Mouse (Mus musculus) intestine, postnatal 0 days (tissue): Measurements from ENCODE around the gene F11r. TPM values are rescaled to one million over a fixed set of nuclear protein-coding genes. Genes with fewer than 3 reads are reported as not detected.

Experiments used
- ATAC-seq: fragments of 200-750 bp; cut with Nextera tagmentation; 2 replicates; pipeline ENCODE4 v1.8.0; 2017; ENCODE audit warnings: mild to moderate bottlenecking, moderate TSS enrichment, moderate library complexity
- H3K27ac ChIP-seq: fragments of 300-500 bp; sonication (generic); 2 replicates; pipeline ENCODE4 v1.5.1; 2014; ENCODE audit warnings: mild to moderate bottlenecking, low read depth, low read length, moderate library complexity
- H3K27me3 ChIP-seq: fragments of 300-500 bp; sonication (generic); replicated peaks from 2 replicates; pipeline ENCODE4 v1.6.1; 2014; ENCODE audit warnings: low read length, mixed read lengths; ENCODE audit not compliant: control insufficient read depth, insufficient read depth
- H3K36me3 ChIP-seq: fragments of 300-500 bp; sonication (generic); 2 replicates; pipeline ENCODE4 v1.6.1; 2014; ENCODE audit warnings: mild to moderate bottlenecking, moderate library complexity; ENCODE audit not compliant: control insufficient read depth, insufficient read depth
- H3K4me1 ChIP-seq: fragments of 300-500 bp; sonication (generic); replicated peaks from 2 replicates; pipeline ENCODE4 v1.6.1; 2014; ENCODE audit warnings: antibody characterized with exemption, low read length, mixed read lengths; ENCODE audit not compliant: control insufficient read depth, insufficient read depth
- H3K4me2 ChIP-seq: fragments of 300-500 bp; sonication (generic); replicated peaks from 2 replicates; pipeline ENCODE4 v1.6.1; 2014; ENCODE audit warnings: low read depth, mild to moderate bottlenecking, moderate library complexity
- H3K4me3 ChIP-seq: fragments of 300-500 bp; sonication (generic); 2 replicates; pipeline ENCODE4 v1.5.1; 2014; ENCODE audit warnings: low read depth, low read length
- H3K9ac ChIP-seq: fragments of 300-500 bp; sonication (generic); 2 replicates; pipeline ENCODE4 v1.6.1; 2014; ENCODE audit warnings: mild to moderate bottlenecking, low read depth, low read length
- H3K9me3 ChIP-seq: fragments of 300-500 bp; sonication (generic); 2 replicates; pipeline ENCODE4 v1.6.1; 2016; ENCODE audit warnings: mixed run types; ENCODE audit not compliant: control insufficient read depth
- CTCF ChIP-seq: sonication (generic); IDR thresholded peaks from 2 replicates; pipeline ENCODE4 v1.5.1; 2016; ENCODE audit warnings: low read depth, mild to moderate bottlenecking, control low read depth, antibody characterized with exemption, moderate library complexity
- WGBS: fragments of 180-500 bp; shearing (Covaris S2); extraction: QIAGEN DNeasy Blood & Tissue Kit; methylation state at CpG from one replicate; pipeline ENCODE4 v1.1.7; 2014; 5-methylcytosine and 5-hydroxymethylcytosine counted together
- polyA plus RNA-seq: library from polyadenylated mRNA; unstranded; fragments of >200 nt; fragmentation: Nextera tagmentation; extraction: Ambion mirVana; gene quantifications from 2 replicates; pipeline ENCODE4 v1.2.1, GENCODE M21; 2015

Gene F11r
- polyA plus RNA-seq, 1 experiment from 2014 or later, result 72.5 TPM

DNA sequence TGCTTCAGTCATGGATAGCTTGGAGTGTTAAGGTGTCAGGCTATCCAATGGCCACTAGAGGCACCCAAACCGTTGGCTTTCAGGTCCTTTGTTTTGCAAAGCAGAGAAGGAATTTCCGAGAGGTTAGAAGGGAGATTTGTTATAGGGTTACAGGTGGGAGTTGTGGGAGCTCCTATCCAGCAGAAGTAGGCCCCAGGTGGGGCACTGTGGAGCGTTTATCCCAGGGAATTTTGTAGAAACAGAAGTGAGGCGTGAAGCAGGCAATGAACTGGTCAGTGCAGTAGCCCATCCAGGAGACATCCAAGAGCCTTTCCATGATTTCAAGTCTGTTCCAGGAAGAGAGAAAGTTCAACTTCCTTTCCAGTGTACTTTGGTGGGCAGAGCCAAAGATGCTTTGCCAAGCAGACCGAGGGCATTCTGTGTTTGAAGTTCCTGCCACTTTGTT is 64.3 kb downstream of the F11r start:
- H3K9me3 ChIP-seq, result no peaks in the 10 kb centered on the region
- ATAC-seq, result no peak
- H3K4me1 ChIP-seq, result no peaks in the 10 kb centered on the region; the same call in 1 of the 2 replicates
- H3K4me2 ChIP-seq, result peak overlapping the region; percentile 55
- H3K27me3 ChIP-seq, result no peaks in the 10 kb centered on the region
- H3K4me3 ChIP-seq, result peak overlapping the region; percentile 17; the same call in 1 of the 2 replicates
- 0 out of 2 replicates have a peak overlapping the region, but pooled peaks have one; percentile 50 for H3K27ac ChIP-seq
- no peaks in the 10 kb centered on the region for H3K36me3 ChIP-seq
- 7% methylated on average over 5 of the region's 5 CpGs for WGBS
- H3K9ac ChIP-seq, result 0 out of 2 replicates have a peak overlapping the region, but pooled peaks have one; percentile 11
- peak; percentile 79 for TF ChIP-seq CTCF

DNA sequence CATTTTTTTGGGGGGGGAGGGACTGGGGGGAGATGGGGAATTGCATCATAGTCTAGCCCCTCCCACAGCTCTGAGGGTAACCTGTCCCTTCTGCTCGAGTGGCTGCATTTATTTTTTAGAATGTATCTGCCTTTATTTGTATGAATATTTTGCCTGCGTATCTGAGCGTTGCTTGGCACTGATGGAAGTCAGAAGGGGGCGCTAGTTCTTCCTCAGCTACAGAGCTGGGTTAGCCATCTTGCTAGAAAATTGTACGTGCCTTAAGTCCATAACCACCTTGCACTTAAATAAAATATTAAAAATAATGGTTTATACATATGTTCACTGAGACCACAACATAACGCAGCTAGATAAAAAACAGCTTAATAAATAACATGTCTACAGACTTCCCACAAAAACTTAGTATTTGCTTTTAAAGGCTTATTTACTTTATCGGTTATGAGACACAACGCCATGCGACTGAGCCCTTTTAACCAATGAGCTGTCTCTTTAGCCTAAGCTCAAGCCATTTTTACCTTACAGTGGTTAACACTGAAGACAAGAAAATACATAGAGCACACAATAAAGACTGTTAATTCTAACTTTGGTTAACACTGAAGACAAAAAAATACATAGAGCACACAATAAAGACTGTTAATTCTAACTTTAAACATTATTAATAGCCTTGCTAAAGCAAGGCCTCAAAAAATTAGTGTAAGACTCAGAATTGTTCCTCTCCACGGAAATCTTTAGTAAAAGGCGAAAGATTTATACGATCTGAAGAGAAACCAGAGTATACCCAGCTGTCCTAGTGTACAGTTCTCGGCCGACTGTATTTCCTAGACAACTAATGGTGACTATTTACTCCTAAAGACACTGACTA is 65.3 kb downstream of the F11r start:
- H3K4me1 ChIP-seq, result no peaks in the 10 kb centered on the region; the same call in 1 of the 2 replicates
- peak; percentile 72 for TF ChIP-seq CTCF
- no peaks in the 10 kb centered on the region for H3K9me3 ChIP-seq
- H3K4me3 ChIP-seq, result peak overlapping the region; percentile 63; the same call in 1 of the 2 replicates
- ATAC-seq, result peak; percentile 81
- WGBS, result under 1% methylated on average over 14 of the region's 14 CpGs
- no peaks in the 10 kb centered on the region for H3K27me3 ChIP-seq
- H3K9ac ChIP-seq, result peak overlapping the region; percentile 76; the same call in 1 of the 2 replicates
- H3K27ac ChIP-seq, result peak overlapping the region; percentile 97
- H3K4me2 ChIP-seq, result peak overlapping the region; percentile 73
- no peaks in the 10 kb centered on the region for H3K36me3 ChIP-seq

- under 1% methylated on average over 19 of the region's 19 CpGs for WGBS
- H3K27ac ChIP-seq, result peak within 1 kb of the TSS; percentile 97
- peak; percentile 89 for TF ChIP-seq CTCF
Measured at GRCm38 (mm10) chr1:171503250-171503591, 65.9 kb downstream of the F11r start, which contains the start of gene Alyref2. Gene Alyref2 (plus strand): TSS chr1:171503478.

DNA sequence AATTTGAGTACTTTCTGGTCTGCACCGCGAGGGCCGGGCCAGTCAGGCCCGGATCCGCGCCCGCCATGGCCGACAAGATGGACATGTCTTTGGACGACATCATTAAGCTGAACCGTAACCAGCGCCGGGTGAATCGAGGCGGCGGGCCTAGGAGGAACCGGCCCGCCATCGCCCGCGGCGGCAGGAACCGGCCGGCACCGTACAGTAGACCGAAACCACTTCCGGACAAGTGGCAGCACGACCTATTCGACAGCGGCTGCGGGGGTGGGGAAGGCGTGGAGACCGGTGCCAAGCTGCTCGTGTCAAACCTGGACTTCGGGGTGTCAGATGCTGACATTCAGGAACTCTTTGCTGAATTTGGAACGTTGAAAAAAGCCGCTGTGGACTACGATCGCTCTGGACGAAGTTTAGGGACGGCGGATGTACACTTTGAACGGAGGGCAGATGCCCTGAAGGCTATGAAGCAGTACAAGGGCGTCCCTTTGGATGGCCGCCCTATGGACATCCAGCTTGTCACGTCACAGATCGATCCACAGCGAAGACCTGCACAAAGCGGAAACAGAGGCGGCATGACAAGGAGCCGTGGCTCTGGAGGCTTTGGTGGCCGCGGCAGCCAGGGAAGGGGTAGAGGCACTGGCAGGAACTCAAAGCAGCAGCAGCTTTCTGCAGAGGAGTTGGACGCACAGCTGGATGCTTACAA is 66.4 kb downstream of the F11r start:
- under 1% methylated on average over 53 of the region's 53 CpGs for WGBS
- Histone ChIP-seq H3K4me2 (peak overlapping the region; percentile 73), H3K9me3 (no peaks in the 10 kb centered on the region), H3K9ac (peak overlapping the region; percentile 76), H3K27ac (peak overlapping the region; percentile 97), H3K27me3 (no peaks in the 10 kb centered on the region), H3K4me3 (peak overlapping the region; percentile 63), H3K4me1 (no peaks in the 10 kb centered on the region; the same call in 1 of the 2 replicates), H3K36me3 (no peaks in the 10 kb centered on the region)
- TF ChIP-seq CTCF, result no peak
- ATAC-seq, result peak; percentile 58

More at GRCm38 (mm10) chr1:171503250-171503591, 65.9 kb downstream of the F11r start, which contains the start of gene Alyref2:
- peak; percentile 85 for ATAC-seq
- H3K36me3 ChIP-seq, result no peaks in the 10 kb centered on the region
- H3K9ac ChIP-seq, result peak within 1 kb of the TSS; percentile 76
- peak within 1 kb of the TSS; percentile 73 for H3K4me2 ChIP-seq
- H3K4me1 ChIP-seq, result no peaks in the 10 kb centered on the region; the same call in 1 of the 2 replicates
- no peaks in the 10 kb centered on the region for H3K9me3 ChIP-seq
- peak within 1 kb of the TSS; percentile 63 for H3K4me3 ChIP-seq
- H3K27me3 ChIP-seq, result no peaks in the 10 kb centered on the region

- WGBS, result 83% methylated on average over 4 of the region's 4 CpGs
- ATAC-seq, result no peak
- Histone ChIP-seq H3K4me2 (peak overlapping the region; percentile 73), H3K9ac (no peak overlapping the region), H3K27ac (no peak overlapping the region), H3K4me3 (peak overlapping the region; percentile 63), H3K27me3 (no peaks in the 10 kb centered on the region), H3K9me3 (no peaks in the 10 kb centered on the region), H3K4me1 (no peaks in the 10 kb centered on the region; the same call in 1 of the 2 replicates), H3K36me3 (no peaks in the 10 kb centered on the region)
- TF ChIP-seq CTCF, result no peak
Measured at GRCm38 (mm10) chr1:171504586-171504985, 67.3 kb downstream of the F11r start.

DNA sequence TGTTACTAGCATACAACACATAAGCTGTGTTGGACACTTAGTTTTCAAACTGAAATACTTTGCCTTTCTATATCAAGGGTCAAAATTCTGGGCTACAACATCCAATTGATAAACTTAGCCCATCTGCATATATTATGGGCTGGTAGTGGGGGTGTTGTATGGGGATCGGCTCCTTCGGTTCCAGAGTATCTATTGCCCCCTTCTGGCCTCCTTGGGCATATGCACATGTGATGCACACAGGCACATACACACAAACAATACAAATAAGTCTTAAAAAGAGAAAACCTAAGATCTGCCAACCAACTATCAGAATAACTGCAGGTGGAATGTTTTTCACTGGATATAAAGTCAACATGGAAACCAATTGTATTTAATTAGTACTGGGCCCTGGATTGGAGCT is 75.9 kb downstream of the F11r start:
- Histone ChIP-seq H3K36me3 (no peaks in the 10 kb centered on the region), H3K9ac (no peak overlapping the region), H3K27me3 (no peaks in the 10 kb centered on the region), H3K4me2 (no peak overlapping the region), H3K4me1 (no peaks in the 10 kb centered on the region), H3K27ac (no peak overlapping the region), H3K9me3 (no peaks in the 10 kb centered on the region), H3K4me3 (no peak overlapping the region)
- no peak for ATAC-seq
- 78% methylated on average over 2 of the region's 2 CpGs for WGBS
- peak; percentile 33; the same call in 1 of the 2 replicates for TF ChIP-seq CTCF
